Mouse (Mus musculus) cortical plate, adult 2 months (tissue): ENCODE measurements at regions not wholly inside any gene's neighbourhood (a gene's known extent, or its start where the extent isn't known, plus 50 kb on each side); places are given as distances from the start of the nearest gene placed in this dataset.

Experiments used
- CTCF ChIP-seq: fragments of 200-500 bp; IDR thresholded peaks from 2 replicates; pipeline ENCODE4 v1.5.1; 2011; ENCODE audit warnings: mild to moderate bottlenecking, control low read depth, low read length; ENCODE audit not compliant: insufficient read depth; ENCODE audit errors: extremely low read depth
- POLR2A ChIP-seq: fragments of 200-500 bp; IDR thresholded peaks from 2 replicates; pipeline ENCODE4 v1.6.1; 2011; ENCODE audit warnings: mild to moderate bottlenecking, low read length, control low read depth; ENCODE audit not compliant: insufficient read depth; ENCODE audit errors: extremely low read depth

- TF ChIP-seq CTCF (no peak), POLR2A (no peak)
Measured at GRCm38 (mm10) chr12:39861797-39862196, 176.0 kb downstream of the Arl4a start.
